ENCODE assay signal across 8 mouse cellular contexts in genomic region chr6:80018765-80019164, GRCm38 (mm10). TPM values are rescaled to one million over a fixed set of nuclear protein-coding genes. Genes with fewer than 3 reads are reported as not detected.
DNase-seq lines count a peak whose midpoint lies in the region; ATAC-seq and TF ChIP-seq lines count a peak whose summit lies in the region.

TSS of gene Lrrtm4 (plus strand) at chr6:80018877.

- WGBS in liver, embryonic 12.5 days (ENCODE audit: insufficient replicate concordance) = 25% methylated on average over 6 of the region's 6 CpGs
- 24% methylated on average over 6 of the region's 6 CpGs for WGBS in liver, postnatal 0 days (ENCODE audit: insufficient replicate concordance)
- 7% methylated on average over 6 of the region's 6 CpGs for WGBS in embryonic facial prominence, embryonic 13.5 days
- WGBS in intestine, embryonic 14.5 days = 4% methylated on average over 6 of the region's 6 CpGs
- WGBS in limb, embryonic 14.5 days = 5% methylated on average over 6 of the region's 6 CpGs
- 4% methylated on average over 6 of the region's 6 CpGs for WGBS in stomach, embryonic 14.5 days

- no peaks in the 10 kb centered on the region for H3K4me1 ChIP-seq in liver, embryonic 12.5 days
- no peaks in the 10 kb centered on the region for H3K4me1 ChIP-seq in liver, postnatal 0 days (ENCODE audit: insufficient read depth)
- H3K4me1 ChIP-seq in embryonic facial prominence, embryonic 13.5 days = 0 out of 2 replicates have a peak, but pooled peaks cover 4% of the 10 kb centered on the region
- no peaks in the 10 kb centered on the region for H3K4me1 ChIP-seq in intestine, embryonic 14.5 days (replicated peaks; ENCODE audit: control insufficient read depth, insufficient read depth, low read length)
- no peaks in the 10 kb centered on the region for H3K4me1 ChIP-seq in limb, embryonic 14.5 days (ENCODE audit: control insufficient read depth, insufficient read depth, low read length)
- H3K4me1 ChIP-seq in stomach, embryonic 14.5 days (ENCODE audit: control insufficient read depth, insufficient read depth, low read length) = no peaks in the 10 kb centered on the region

- no peaks in the 10 kb centered on the region for H3K36me3 ChIP-seq in liver, embryonic 12.5 days
- H3K36me3 ChIP-seq in liver, postnatal 0 days (replicated peaks; ENCODE audit: insufficient read depth, low read length) = no peaks in the 10 kb centered on the region
- no peaks in the 10 kb centered on the region for H3K36me3 ChIP-seq in embryonic facial prominence, embryonic 13.5 days
- H3K36me3 ChIP-seq in intestine, embryonic 14.5 days (ENCODE audit: control insufficient read depth, insufficient read depth, low read length) = no peaks in the 10 kb centered on the region
- no peaks in the 10 kb centered on the region; the same call in 1 of the 2 replicates for H3K36me3 ChIP-seq in limb, embryonic 14.5 days (ENCODE audit: control insufficient read depth, insufficient read depth, low read length)
- H3K36me3 ChIP-seq in stomach, embryonic 14.5 days (ENCODE audit: control insufficient read depth, insufficient read depth, low read length) = no peaks in the 10 kb centered on the region

- TF ChIP-seq POLR2A in limb, embryonic 14.5 days (IDR thresholded peaks at IDR 0.05; ENCODE audit: borderline replicate concordance, extremely low read depth, insufficient read depth, insufficient read length) = no peak

- no peak within 1 kb of the TSS for H3K9ac ChIP-seq in liver, embryonic 12.5 days
- no peak within 1 kb of the TSS for H3K9ac ChIP-seq in liver, postnatal 0 days (replicated peaks)
- H3K9ac ChIP-seq in embryonic facial prominence, embryonic 13.5 days = peak within 1 kb of the TSS; percentile 55
- 0 out of 2 replicates have a peak within 1 kb of the TSS, but pooled peaks have one; percentile 27 for H3K9ac ChIP-seq in intestine, embryonic 14.5 days (ENCODE audit: low read length)
- peak within 1 kb of the TSS; percentile 38; the same call in 1 of the 2 replicates for H3K9ac ChIP-seq in limb, embryonic 14.5 days (ENCODE audit: low read depth, low read length, severe bottlenecking)
- H3K9ac ChIP-seq in stomach, embryonic 14.5 days (replicated peaks; ENCODE audit: low read depth, low read length) = no peak within 1 kb of the TSS

- ATAC-seq in liver, embryonic 12.5 days = no peak
- no peak for ATAC-seq in liver, postnatal 0 days
- no peak for ATAC-seq in embryonic facial prominence, embryonic 13.5 days (ENCODE audit: insufficient number of reproducible peaks, insufficient read depth, low FRiP score, low TSS enrichment, low read depth)
- no peak for ATAC-seq in intestine, embryonic 14.5 days (replicated peaks; ENCODE audit: low FRiP score, low TSS enrichment, low read depth)
- peak; percentile 41 for ATAC-seq in limb, embryonic 14.5 days (ENCODE audit: low FRiP score, low read depth)
- peak; percentile 75; the same call in 1 of the 2 replicates for ATAC-seq in stomach, embryonic 14.5 days (ENCODE audit: insufficient number of reproducible peaks, insufficient read depth, low FRiP score, low read depth)
- ATAC-seq in monocyte, adult 5-6 weeks (replicated peaks; ENCODE audit: insufficient number of reproducible peaks, low FRiP score, low TSS enrichment, poor library complexity, severe bottlenecking) = no peak

- H3K4me2 ChIP-seq in liver, embryonic 12.5 days = peak within 1 kb of the TSS; percentile 33
- no peak within 1 kb of the TSS; the same call in 1 of the 2 replicates for H3K4me2 ChIP-seq in liver, postnatal 0 days (ENCODE audit: low read depth, low read length)
- H3K4me2 ChIP-seq in embryonic facial prominence, embryonic 13.5 days = peak within 1 kb of the TSS; percentile 66
- peak within 1 kb of the TSS; percentile 79 for H3K4me2 ChIP-seq in intestine, embryonic 14.5 days (ENCODE audit: low read length)
- H3K4me2 ChIP-seq in limb, embryonic 14.5 days (replicated peaks; ENCODE audit: low read depth, low read length, severe bottlenecking) = peak within 1 kb of the TSS; percentile 66
- peak within 1 kb of the TSS; percentile 47 for H3K4me2 ChIP-seq in stomach, embryonic 14.5 days (replicated peaks; ENCODE audit: low read depth, low read length)

- H3K9me3 ChIP-seq in liver, embryonic 12.5 days (replicated peaks) = no peaks in the 10 kb centered on the region
- no peaks in the 10 kb centered on the region for H3K9me3 ChIP-seq in liver, postnatal 0 days (ENCODE audit: low read length)
- no peaks in the 10 kb centered on the region for H3K9me3 ChIP-seq in embryonic facial prominence, embryonic 13.5 days
- H3K9me3 ChIP-seq in intestine, embryonic 14.5 days (ENCODE audit: control insufficient read depth, low read length) = no peaks in the 10 kb centered on the region
- H3K9me3 ChIP-seq in limb, embryonic 14.5 days (ENCODE audit: control insufficient read depth, low read length) = no peaks in the 10 kb centered on the region
- no peaks in the 10 kb centered on the region for H3K9me3 ChIP-seq in stomach, embryonic 14.5 days (ENCODE audit: control insufficient read depth, low read depth, low read length)

- no peaks in the 10 kb centered on the region for H3K27me3 ChIP-seq in liver, embryonic 12.5 days (replicated peaks)
- H3K27me3 ChIP-seq in liver, postnatal 0 days (ENCODE audit: insufficient read depth, low read length) = no peaks in the 10 kb centered on the region
- H3K27me3 ChIP-seq in embryonic facial prominence, embryonic 13.5 days = no peaks in the 10 kb centered on the region; the same call in 1 of the 2 replicates
- no peaks in the 10 kb centered on the region for H3K27me3 ChIP-seq in intestine, embryonic 14.5 days (replicated peaks; ENCODE audit: control insufficient read depth, insufficient read depth, low read length)
- H3K27me3 ChIP-seq in limb, embryonic 14.5 days (ENCODE audit: control insufficient read depth, insufficient read depth, low read length) = no peaks in the 10 kb centered on the region
- H3K27me3 ChIP-seq in stomach, embryonic 14.5 days (ENCODE audit: control insufficient read depth, insufficient read depth, low read length) = no peaks in the 10 kb centered on the region

- no peak for TF ChIP-seq CTCF in liver, postnatal 0 days (IDR thresholded peaks at IDR 0.05; ENCODE audit: low read depth)

- H3K27ac ChIP-seq in liver, embryonic 12.5 days = no peak within 1 kb of the TSS
- no peak within 1 kb of the TSS for H3K27ac ChIP-seq in liver, postnatal 0 days (ENCODE audit: low read depth)
- no peak within 1 kb of the TSS for H3K27ac ChIP-seq in embryonic facial prominence, embryonic 13.5 days
- H3K27ac ChIP-seq in intestine, embryonic 14.5 days (ENCODE audit: low read depth) = no peak within 1 kb of the TSS
- H3K27ac ChIP-seq in limb, embryonic 14.5 days (replicated peaks; ENCODE audit: low read depth, low read length) = no peak within 1 kb of the TSS
- H3K27ac ChIP-seq in stomach, embryonic 14.5 days (ENCODE audit: low read length) = no peak within 1 kb of the TSS

- no peak for TF ChIP-seq EP300 in liver, postnatal 0 days (IDR thresholded peaks at IDR 0.05; ENCODE audit: low read depth)

- H3K4me3 ChIP-seq in liver, embryonic 12.5 days = no peak within 1 kb of the TSS
- no peak within 1 kb of the TSS for H3K4me3 ChIP-seq in liver, postnatal 0 days (ENCODE audit: low read depth, low read length)
- peak within 1 kb of the TSS; percentile 42 for H3K4me3 ChIP-seq in embryonic facial prominence, embryonic 13.5 days
- peak within 1 kb of the TSS; percentile 40 for H3K4me3 ChIP-seq in intestine, embryonic 14.5 days (ENCODE audit: low read depth, low read length)
- H3K4me3 ChIP-seq in limb, embryonic 14.5 days (replicated peaks; ENCODE audit: low read length) = peak within 1 kb of the TSS; percentile 39
- H3K4me3 ChIP-seq in stomach, embryonic 14.5 days (ENCODE audit: low read depth, low read length) = peak within 1 kb of the TSS; percentile 23

- no peak for DNase-seq in liver, postnatal 0 days
- peak; percentile 57 for DNase-seq in intestine, embryonic 14.5 days (ENCODE audit: low spot score)
- peak; percentile 20 for DNase-seq in limb, embryonic 14.5 days (ENCODE audit: low spot score)
- DNase-seq in ovary, adult 18-20 months (ENCODE audit: low spot score) = no peak

RNA-seq across cellular contexts. Expression of gene Lrrtm4, which starts in this region (rescaled TPM):
- polyA plus RNA-seq in liver, embryonic 12.5 days (2016; fragmentation: Nextera tagmentation; extraction: Ambion mirVana) = 0.06 TPM in 1 of 2 replicates, not detected in the other
- not detected in 2 replicates for polyA plus RNA-seq in liver, postnatal 0 days (2015; fragmentation: Nextera tagmentation; extraction: Ambion mirVana)
- 3.7 and 4.8 TPM in 2 replicates for polyA plus RNA-seq in embryonic facial prominence, embryonic 13.5 days (2015; fragmentation: Nextera tagmentation; extraction: Ambion mirVana)
- polyA plus RNA-seq in intestine, embryonic 14.5 days (2014; fragmentation: Nextera tagmentation; extraction: Ambion mirVana) = 1.8 and 1.9 TPM in 2 replicates
- polyA plus RNA-seq in limb, embryonic 14.5 days (2012; rRNA removed) = 2.2 and 2.3 TPM in 2 replicates
- 3.6 and 4.5 TPM in 2 replicates for polyA plus RNA-seq in limb, embryonic 14.5 days (2014; fragmentation: Nextera tagmentation; extraction: Ambion mirVana)
- 2.1 and 2.4 TPM in 2 replicates for polyA plus RNA-seq in stomach, embryonic 14.5 days (2014; fragmentation: Nextera tagmentation; extraction: Ambion mirVana)
- total RNA-seq in monocyte, adult 5-6 weeks (2017) = not detected in 3 replicates

Comparison
In these comparisons a context has a peak if more than half of its experiments do, and no peak if none do; other contexts are left out.
1. ATAC-seq: peak in limb, embryonic 14.5 days (single experiment) and stomach, embryonic 14.5 days (single experiment); none in liver, embryonic 12.5 days (single experiment), liver, postnatal 0 days (single experiment), embryonic facial prominence, embryonic 13.5 days (single experiment), intestine, embryonic 14.5 days (single experiment) and monocyte, adult 5-6 weeks (single experiment).
2. H3K4me3 ChIP-seq: peak in embryonic facial prominence, embryonic 13.5 days (single experiment), intestine, embryonic 14.5 days (single experiment), limb, embryonic 14.5 days (single experiment) and stomach, embryonic 14.5 days (single experiment); none in liver, embryonic 12.5 days (single experiment) and liver, postnatal 0 days (single experiment).
3. H3K9ac ChIP-seq: peak in embryonic facial prominence, embryonic 13.5 days (single experiment), intestine, embryonic 14.5 days (single experiment) and limb, embryonic 14.5 days (single experiment); none in liver, embryonic 12.5 days (single experiment), liver, postnatal 0 days (single experiment) and stomach, embryonic 14.5 days (single experiment).
4. DNase-seq: peak in intestine, embryonic 14.5 days (single experiment) and limb, embryonic 14.5 days (single experiment); none in liver, postnatal 0 days (single experiment) and ovary, adult 18-20 months (single experiment).